Mouse (Mus musculus) central nervous system, embryonic 11.5 days (tissue): ENCODE results near the gene Gm4869. TPM values are rescaled to one million over a fixed set of nuclear protein-coding genes. Genes with fewer than 3 reads are reported as not detected.

Experiments used
- polyA plus RNA-seq: library from polyadenylated mRNA; depleted of rRNA; stranded (reverse); fragments of >200 nt; gene quantifications from 2 replicates; pipeline ENCODE4 v1.2.3, GENCODE M21; 2012; rRNA removed

Gene Gm4869
- polyA plus RNA-seq = 0.14 and 0.20 TPM in 2 replicates

GRCm38 (mm10) chr5:140445345-140445744, at the start of gene Gm4869:
Gene Gm4869, plus strand, starts transcription at chr5:140445645.

GRCm38 (mm10) chr5:140418489-140419441, 26.7 kb upstream of the Gm4869 start, which contains the start of gene Eif3b:
Gene Eif3b, plus strand, starts transcription at chr5:140419328.

DNA sequence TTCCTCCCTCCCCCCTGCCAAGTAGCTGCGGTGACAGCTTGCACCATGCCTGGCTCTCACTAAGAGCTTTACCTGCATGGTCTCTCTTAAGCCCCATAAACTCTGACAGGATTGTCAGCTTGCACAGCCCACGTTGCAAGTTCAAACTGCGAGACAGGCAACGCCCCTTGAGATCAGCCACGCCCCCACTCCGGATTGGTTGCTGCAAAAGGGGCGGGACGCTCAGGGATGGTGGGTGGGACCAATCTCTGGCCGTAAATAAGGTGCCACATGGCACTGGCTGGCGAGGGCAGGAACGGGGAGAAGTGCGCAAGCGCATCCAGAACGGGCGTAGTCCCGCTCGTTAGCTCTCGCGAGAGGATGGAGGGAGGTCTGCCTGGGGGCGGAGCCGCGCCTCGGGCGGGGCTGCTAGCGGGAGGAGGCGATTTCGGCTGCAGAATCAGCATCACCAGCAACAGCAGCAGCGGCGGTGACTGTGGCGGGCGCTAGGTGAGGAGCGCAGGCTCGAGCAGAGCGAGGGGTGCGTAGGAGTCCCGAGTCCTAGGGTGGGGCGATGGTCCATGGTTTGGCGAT, 59.8 kb downstream of the Gm4869 start, which contains the start of gene Chst12:
Chst12 (plus strand) TSS at position 343 of the 573 bp plus-strand sequence.

Other genes starting within 250 kb of the Gm4869 start
- gene Mad1l1, start 124.1 kb upstream of the Gm4869 start, polyA plus RNA-seq = 31.4 and 36.9 TPM in 2 replicates
- gene Nudt1, start 124.0 kb upstream of the Gm4869 start, polyA plus RNA-seq = 41.5 and 71.6 TPM in 2 replicates
- 14.0 and 19.0 TPM in 2 replicates for gene Mrm2, start 113.7 kb upstream of the Gm4869 start, polyA plus RNA-seq
- gene Snx8, start 56.4 kb upstream of the Gm4869 start, polyA plus RNA-seq = 20.9 and 23.3 TPM in 2 replicates
- 149 and 191 TPM in 2 replicates for gene Eif3b, start 26.3 kb upstream of the Gm4869 start, polyA plus RNA-seq
- gene Chst12, start 59.9 kb downstream of the Gm4869 start, polyA plus RNA-seq = 7.0 and 8.9 TPM in 2 replicates
- gene Grifin, start 119.4 kb downstream of the Gm4869 start, polyA plus RNA-seq = 0.24 and 0.31 TPM in 2 replicates
- 53.1 and 54.0 TPM in 2 replicates for gene Lfng, start 161.7 kb downstream of the Gm4869 start, polyA plus RNA-seq
- 121 and 127 TPM in 2 replicates for gene Ttyh3, start 203.4 kb downstream of the Gm4869 start, polyA plus RNA-seq